Mouse (Mus musculus): ENCODE results near the gene Mpv17. TPM values are rescaled to one million over a fixed set of nuclear protein-coding genes. Genes with fewer than 3 reads are reported as not detected.

Mpv17 gene
- 56.1 and 61.1 TPM in 2 replicates for polyA plus RNA-seq (2015; fragmentation: Nextera tagmentation; extraction: Ambion mirVana)

- H3K27ac ChIP-seq (ENCODE audit: low read depth, low read length): peak within 1 kb of the TSS; percentile 77
These were observed at the start of gene Mpv17 for GRCm38 (mm10) chr5:31154152-31154553. Gene Mpv17, minus strand, starts transcription at chr5:31154251.

GRCm38 (mm10) chr5:31202933-31203332 lies 48.9 kb upstream of the Mpv17 start:
- Histone ChIP-seq H3K4me2 (ENCODE audit: low read length) (peak overlapping the region; percentile 83), H3K4me1 (ENCODE audit: control insufficient read depth, insufficient read depth, low read depth, low read length) (peaks cover 18% of the 10 kb centered on the region), H3K27me3 (replicated peaks; ENCODE audit: control insufficient read depth, insufficient read depth, low read length) (no peaks in the 10 kb centered on the region), H3K36me3 (ENCODE audit: control insufficient read depth, insufficient read depth, low read length) (peaks cover 64% of the 10 kb centered on the region), H3K4me3 (ENCODE audit: low read length) (peak overlapping the region; percentile 85; the same call in 1 of the 2 replicates), H3K9ac (ENCODE audit: low read depth, low read length) (no peak overlapping the region), H3K9me3 (ENCODE audit: control insufficient read depth, low read length) (peaks cover 5% of the 10 kb centered on the region; the same call in 1 of the 2 replicates), H3K27ac (ENCODE audit: low read depth, low read length) (no peak overlapping the region)
- WGBS: 90% methylated on average over 7 of the region's 7 CpGs
- no peak for ATAC-seq

More at GRCm38 (mm10) chr5:31154152-31154553, at the start of gene Mpv17:
- H3K4me3 ChIP-seq (ENCODE audit: low read length): peak within 1 kb of the TSS; percentile 72
- H3K27me3 ChIP-seq (replicated peaks; ENCODE audit: control insufficient read depth, insufficient read depth, low read length): no peaks in the 10 kb centered on the region
- H3K9me3 ChIP-seq (ENCODE audit: control insufficient read depth, low read length): no peaks in the 10 kb centered on the region
- peaks cover 24% of the 10 kb centered on the region for H3K36me3 ChIP-seq (ENCODE audit: control insufficient read depth, insufficient read depth, low read length)
- peak within 1 kb of the TSS; percentile 81 for H3K9ac ChIP-seq (ENCODE audit: low read depth, low read length)
- H3K4me1 ChIP-seq (ENCODE audit: control insufficient read depth, insufficient read depth, low read depth, low read length): peaks cover 11% of the 10 kb centered on the region
- ATAC-seq: peak; percentile 96
- 1% methylated on average over 19 of the region's 19 CpGs for WGBS
- peak within 1 kb of the TSS; percentile 81 for H3K4me2 ChIP-seq (ENCODE audit: low read length)

- H3K9me3 ChIP-seq (ENCODE audit: control insufficient read depth, low read length): peaks cover 5% of the 10 kb centered on the region; the same call in 1 of the 2 replicates
- peak; percentile 98 for ATAC-seq
- peaks cover 63% of the 10 kb centered on the region for H3K36me3 ChIP-seq (ENCODE audit: control insufficient read depth, insufficient read depth, low read length)
- peaks cover 18% of the 10 kb centered on the region for H3K4me1 ChIP-seq (ENCODE audit: control insufficient read depth, insufficient read depth, low read depth, low read length)
- no peaks in the 10 kb centered on the region for H3K27me3 ChIP-seq (replicated peaks; ENCODE audit: control insufficient read depth, insufficient read depth, low read length)
- H3K4me3 ChIP-seq (ENCODE audit: low read length): peak within 1 kb of the TSS; percentile 85
- peak within 1 kb of the TSS; percentile 90 for H3K9ac ChIP-seq (ENCODE audit: low read depth, low read length)
- peak within 1 kb of the TSS; percentile 89 for H3K27ac ChIP-seq (ENCODE audit: low read depth, low read length)
- under 1% methylated on average over 47 of the region's 53 CpGs for WGBS
- peak within 1 kb of the TSS; percentile 93 for H3K4me2 ChIP-seq (ENCODE audit: low read length)
These were observed 47.9 kb upstream of the Mpv17 start, which contains the start of gene Zfp513 for GRCm38 (mm10) chr5:31201742-31202590. Gene Zfp513, minus strand, starts transcription at chr5:31202303.

- no peaks in the 10 kb centered on the region for H3K27me3 ChIP-seq (replicated peaks; ENCODE audit: control insufficient read depth, insufficient read depth, low read length)
- 24% methylated on average over 13 of the region's 13 CpGs for WGBS
- peaks cover 5% of the 10 kb centered on the region; the same call in 1 of the 2 replicates for H3K9me3 ChIP-seq (ENCODE audit: control insufficient read depth, low read length)
- peaks cover 18% of the 10 kb centered on the region for H3K4me1 ChIP-seq (ENCODE audit: control insufficient read depth, insufficient read depth, low read depth, low read length)
- peak overlapping the region; percentile 85 for H3K4me3 ChIP-seq (ENCODE audit: low read length)
- ATAC-seq: no peak
- peaks cover 66% of the 10 kb centered on the region for H3K36me3 ChIP-seq (ENCODE audit: control insufficient read depth, insufficient read depth, low read length)
- peak overlapping the region; percentile 90 for H3K9ac ChIP-seq (ENCODE audit: low read depth, low read length)
- peak overlapping the region; percentile 93 for H3K4me2 ChIP-seq (ENCODE audit: low read length)
- H3K27ac ChIP-seq (ENCODE audit: low read depth, low read length): peak overlapping the region; percentile 89
These were observed 47.1 kb upstream of the Mpv17 start for GRCm38 (mm10) chr5:31201042-31201741.

- H3K4me2 ChIP-seq (ENCODE audit: low read length): no peak overlapping the region
- H3K4me3 ChIP-seq (ENCODE audit: low read length): no peak overlapping the region
- WGBS: 91% methylated on average over 27 of the region's 27 CpGs
- peaks cover 67% of the 10 kb centered on the region for H3K36me3 ChIP-seq (ENCODE audit: control insufficient read depth, insufficient read depth, low read length)
- no peak for ATAC-seq
- H3K9me3 ChIP-seq (ENCODE audit: control insufficient read depth, low read length): peaks cover 5% of the 10 kb centered on the region; the same call in 1 of the 2 replicates
- peaks cover 18% of the 10 kb centered on the region for H3K4me1 ChIP-seq (ENCODE audit: control insufficient read depth, insufficient read depth, low read depth, low read length)
- H3K27ac ChIP-seq (ENCODE audit: low read depth, low read length): no peak overlapping the region
- H3K9ac ChIP-seq (ENCODE audit: low read depth, low read length): no peak overlapping the region
- H3K27me3 ChIP-seq (replicated peaks; ENCODE audit: control insufficient read depth, insufficient read depth, low read length): no peaks in the 10 kb centered on the region
These were observed 46.3 kb upstream of the Mpv17 start for GRCm38 (mm10) chr5:31200327-31200768.

- Histone ChIP-seq H3K4me3 (ENCODE audit: low read length) (no peak overlapping the region), H3K9me3 (ENCODE audit: control insufficient read depth, low read length) (peaks cover 5% of the 10 kb centered on the region; the same call in 1 of the 2 replicates), H3K9ac (ENCODE audit: low read depth, low read length) (no peak overlapping the region), H3K27ac (ENCODE audit: low read depth, low read length) (no peak overlapping the region), H3K4me1 (ENCODE audit: control insufficient read depth, insufficient read depth, low read depth, low read length) (peaks cover 18% of the 10 kb centered on the region), H3K27me3 (replicated peaks; ENCODE audit: control insufficient read depth, insufficient read depth, low read length) (no peaks in the 10 kb centered on the region), H3K4me2 (ENCODE audit: low read length) (no peak overlapping the region), H3K36me3 (ENCODE audit: control insufficient read depth, insufficient read depth, low read length) (peaks cover 66% of the 10 kb centered on the region)
- WGBS: 74% methylated on average over 9 of the region's 9 CpGs
- no peak for ATAC-seq
These were observed 45.8 kb upstream of the Mpv17 start for GRCm38 (mm10) chr5:31199893-31200292.

- no peak overlapping the region for H3K4me3 ChIP-seq (ENCODE audit: low read length)
- WGBS: 92% methylated on average over 19 of the region's 19 CpGs
- no peak overlapping the region for H3K9ac ChIP-seq (ENCODE audit: low read depth, low read length)
- peaks cover 5% of the 10 kb centered on the region; the same call in 1 of the 2 replicates for H3K9me3 ChIP-seq (ENCODE audit: control insufficient read depth, low read length)
- H3K4me2 ChIP-seq (ENCODE audit: low read length): no peak overlapping the region
- H3K27ac ChIP-seq (ENCODE audit: low read depth, low read length): no peak overlapping the region
- no peak for ATAC-seq
- H3K4me1 ChIP-seq (ENCODE audit: control insufficient read depth, insufficient read depth, low read depth, low read length): peaks cover 20% of the 10 kb centered on the region
- H3K27me3 ChIP-seq (replicated peaks; ENCODE audit: control insufficient read depth, insufficient read depth, low read length): no peaks in the 10 kb centered on the region
- peaks cover 62% of the 10 kb centered on the region for H3K36me3 ChIP-seq (ENCODE audit: control insufficient read depth, insufficient read depth, low read length)
These were observed 45.4 kb upstream of the Mpv17 start for GRCm38 (mm10) chr5:31199321-31199892.

- Histone ChIP-seq H3K9me3 (ENCODE audit: control insufficient read depth, low read length) (peaks cover 5% of the 10 kb centered on the region; the same call in 1 of the 2 replicates), H3K4me1 (ENCODE audit: control insufficient read depth, insufficient read depth, low read depth, low read length) (peaks cover 26% of the 10 kb centered on the region), H3K36me3 (ENCODE audit: control insufficient read depth, insufficient read depth, low read length) (peaks cover 57% of the 10 kb centered on the region), H3K9ac (ENCODE audit: low read depth, low read length) (no peak overlapping the region), H3K4me3 (ENCODE audit: low read length) (no peak overlapping the region), H3K27me3 (replicated peaks; ENCODE audit: control insufficient read depth, insufficient read depth, low read length) (no peaks in the 10 kb centered on the region), H3K27ac (ENCODE audit: low read depth, low read length) (no peak overlapping the region), H3K4me2 (ENCODE audit: low read length) (no peak overlapping the region)
- WGBS: 80% methylated on average over 5 of the region's 5 CpGs
- no peak for ATAC-seq
These were observed 44.7 kb upstream of the Mpv17 start for GRCm38 (mm10) chr5:31198616-31199320.
